Mouse (Mus musculus) liver, embryonic 14 days (tissue): ENCODE results near the gene Pmepa1. TPM values are rescaled to one million over a fixed set of nuclear protein-coding genes. Genes with fewer than 3 reads are reported as not detected.

Source experiments
- polyA plus RNA-seq: library from polyadenylated mRNA; depleted of rRNA; stranded (reverse); fragments of >200 nt; gene quantifications from 2 replicates; pipeline ENCODE4 v1.2.3, GENCODE M21; 2012; rRNA removed

Gene Pmepa1
- 0.28 and 0.48 TPM in 2 replicates for polyA plus RNA-seq

GRCm38 (mm10) chr2:173276409-173276808 lies at the start of gene Pmepa1:
Gene Pmepa1, minus strand, starts transcription at chr2:173276533.

GRCm38 (mm10) chr2:173218416-173219141 lies 57.8 kb downstream of the Pmepa1 start, which contains the start of gene Zbp1:
Gene Zbp1, minus strand, starts transcription at chr2:173218923.

Other genes with a start within 250 kb of the Pmepa1 start
- 0.01 TPM in 1 of 2 replicates, not detected in the other for gene Ctcfl, start 157.0 kb downstream of the Pmepa1 start, polyA plus RNA-seq
- gene Pck1, start 123.5 kb downstream of the Pmepa1 start, polyA plus RNA-seq: 0.10 and 0.14 TPM in 2 replicates
- gene Zbp1, start 57.6 kb downstream of the Pmepa1 start, polyA plus RNA-seq: 0.66 and 0.77 TPM in 2 replicates
- not detected in 2 replicates for gene 1700021F07Rik, start 246.1 kb upstream of the Pmepa1 start, polyA plus RNA-seq